Mouse (Mus musculus) regulatory T cell (primary cell): ENCODE measurements around the gene Pip4p1.

Source experiments
- in situ Hi-C: fragments of 300-600 bp; cut with MboI, MseI; formaldehyde crosslinking; loops from one replicate; pipeline ENCODE4 v1.15.1; 2025; ENCODE audit warnings: high pct_unique_total_duplicates

Gene Pip4p1

DNA sequence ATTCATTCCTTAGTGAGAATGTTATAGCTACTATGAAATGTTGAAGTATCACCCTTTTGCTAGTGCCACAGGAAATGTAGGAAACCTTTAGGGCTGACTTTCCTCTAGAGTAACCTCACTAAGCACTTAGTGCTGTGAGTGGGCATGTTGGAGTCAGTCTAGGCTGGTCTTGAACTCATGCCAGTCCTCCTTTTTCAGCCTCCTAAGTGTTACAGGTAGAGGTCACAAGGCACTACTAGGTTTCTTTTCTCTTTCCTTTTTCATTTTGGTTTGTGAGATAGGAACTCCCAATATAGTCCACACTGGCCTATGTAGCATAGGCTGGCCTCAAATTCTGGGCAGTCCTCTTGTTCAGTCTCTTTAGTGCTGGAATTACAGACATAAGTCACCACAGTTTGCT lies 35.2 kb downstream of the Pip4p1 start:
- in situ Hi-C loops: no loop called here

DNA sequence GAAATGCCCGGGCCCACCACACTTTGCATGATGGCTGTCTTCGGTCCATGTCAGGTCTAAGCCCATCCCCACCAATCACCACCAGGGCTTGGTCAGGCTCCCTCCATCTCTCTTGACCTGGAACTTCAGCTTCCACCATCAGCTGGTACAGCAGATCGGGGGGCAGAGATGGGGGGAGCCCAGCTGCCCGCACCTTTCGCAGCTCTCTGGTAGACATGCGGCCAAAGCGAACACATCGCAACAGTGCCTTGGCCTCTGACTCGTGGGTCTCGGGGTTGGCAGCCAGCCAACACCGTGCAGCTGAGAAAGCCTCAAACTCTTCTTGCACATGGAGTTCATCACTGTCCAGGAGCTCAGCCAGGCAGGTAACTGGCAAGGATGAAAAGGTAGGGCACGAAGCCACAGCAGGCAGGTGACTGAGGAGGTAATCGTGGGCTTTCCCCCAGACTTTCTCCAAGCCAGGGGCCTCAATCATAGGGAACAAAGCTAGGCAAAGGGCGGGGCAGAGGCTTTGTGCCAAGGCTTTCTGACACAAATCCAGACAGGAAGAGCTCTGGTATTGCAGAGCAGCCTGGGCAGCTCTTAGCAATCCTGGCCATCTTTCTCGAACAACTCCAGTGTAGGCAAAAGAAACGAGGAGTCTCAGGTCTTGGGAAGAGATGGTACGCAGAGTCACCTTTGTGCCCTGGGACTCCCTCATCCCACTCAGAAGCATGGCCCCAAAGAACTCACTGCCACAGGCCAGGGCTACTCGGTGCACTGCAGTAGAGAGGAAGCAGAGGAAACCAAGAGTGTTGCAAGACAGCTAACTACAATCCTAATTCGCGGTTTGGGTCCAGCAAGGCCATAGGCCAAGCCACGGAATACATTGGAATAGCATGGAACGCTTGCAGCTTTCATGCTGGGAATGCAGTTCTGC lies 37.9 kb downstream of the Pip4p1 start:
- in situ Hi-C loops: no loop called here

DNA sequence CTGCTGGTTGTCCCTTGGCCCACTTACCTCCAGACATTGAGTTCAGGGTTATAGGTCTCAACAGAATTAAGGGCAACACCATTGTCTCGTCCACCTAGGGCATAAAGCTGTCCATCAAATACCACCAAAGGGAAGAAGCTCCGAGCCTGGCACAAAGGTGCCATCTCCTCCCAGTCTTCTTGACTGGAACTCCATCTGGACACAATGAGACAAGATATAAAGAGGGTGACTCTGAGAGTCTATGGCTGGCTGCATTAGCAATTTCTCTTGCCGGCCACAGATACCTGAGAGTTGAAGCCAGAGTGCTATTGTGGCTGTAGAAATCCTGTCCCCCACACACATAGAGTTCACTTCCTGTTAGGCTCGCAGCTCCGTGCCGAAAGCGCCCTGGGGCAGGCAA lies 38.6 kb downstream of the Pip4p1 start:
- in situ Hi-C loops: no loop called here

DNA sequence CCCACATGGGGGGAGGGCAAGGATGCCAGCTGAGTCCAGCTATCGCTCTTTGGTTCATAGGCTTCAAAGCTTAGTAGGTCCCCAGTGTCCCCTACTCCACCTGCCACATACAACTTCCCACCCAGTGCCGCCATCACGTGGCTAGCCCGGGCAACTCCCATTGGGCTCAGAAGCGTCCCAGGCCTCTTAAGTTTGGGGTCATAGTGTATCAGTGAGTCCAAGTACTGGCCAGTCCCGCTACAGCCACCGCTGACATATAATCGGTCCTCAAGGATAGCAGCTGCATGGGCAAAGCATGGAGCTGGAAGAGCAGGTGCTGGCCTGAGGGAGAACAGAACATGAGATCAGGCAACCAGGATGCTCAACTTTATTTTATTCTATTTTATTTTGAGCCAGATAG lies 39.0 kb downstream of the Pip4p1 start:
- in situ Hi-C loops: no loop called here

DNA sequence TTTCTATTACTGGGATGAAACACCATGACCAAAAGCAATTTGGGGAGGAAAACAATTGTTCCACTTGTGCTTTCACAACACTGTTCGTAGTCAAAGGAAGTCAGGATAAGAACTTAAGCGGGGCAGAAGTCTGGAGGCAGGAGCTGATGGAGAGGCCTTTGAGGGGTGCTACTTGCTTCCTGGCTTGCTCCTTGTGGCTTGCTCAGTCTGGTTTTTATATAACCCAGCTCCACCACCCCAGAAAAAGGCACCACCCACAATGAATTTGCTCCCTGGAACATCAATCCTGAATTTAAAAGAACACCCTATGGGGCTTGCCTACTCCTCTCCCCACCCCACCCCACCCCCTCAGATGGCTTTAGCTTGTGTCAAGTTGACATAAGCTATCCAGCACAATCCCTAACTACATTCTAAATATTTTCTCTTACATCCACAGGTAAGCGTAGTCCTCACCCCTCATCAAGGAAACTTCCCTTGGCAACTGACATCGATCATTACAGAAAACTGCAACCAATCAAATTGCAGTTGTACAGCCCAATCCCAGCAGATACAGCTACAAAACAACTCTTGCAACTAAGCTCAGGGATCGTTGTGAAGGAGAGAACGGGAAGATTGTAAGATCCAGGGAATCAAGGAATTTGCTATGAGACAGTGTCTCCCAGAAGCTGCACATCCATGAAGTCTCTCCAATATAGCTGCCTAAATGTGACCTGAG lies 54.3 kb downstream of the Pip4p1 start:
- in situ Hi-C loops: no loop called here
